Mouse (Mus musculus): ENCODE measurements around the gene Ddit4.

- TF ChIP-seq MYOG (IDR thresholded peaks at IDR 0.05; ENCODE audit: control insufficient read depth, extremely low read depth, insufficient read length) = no peak
- no peak for TF ChIP-seq CTCF (IDR thresholded peaks at IDR 0.05; ENCODE audit: control insufficient read depth, insufficient read depth, insufficient read length)
- no peak for TF ChIP-seq USF1 (IDR thresholded peaks at IDR 0.05; ENCODE audit: low read depth)
- no peak for TF ChIP-seq MYOD1 (IDR thresholded peaks at IDR 0.05; ENCODE audit: control insufficient read depth, insufficient read length, low read depth)
- TF ChIP-seq CEBPB (IDR thresholded peaks at IDR 0.05; ENCODE audit: low read depth) = no peak
Observed at GRCm38 (mm10) chr10:59992024-59992423, 40.4 kb upstream of the Ddit4 start.

All from C2C12 (cell line).